Mouse (Mus musculus): ENCODE measurements around the gene Hoxb13. TPM values are rescaled to one million over a fixed set of nuclear protein-coding genes. Genes with fewer than 3 reads are reported as not detected.

Gene Hoxb13
- polyA plus RNA-seq, 1 experiment = not detected

DNA sequence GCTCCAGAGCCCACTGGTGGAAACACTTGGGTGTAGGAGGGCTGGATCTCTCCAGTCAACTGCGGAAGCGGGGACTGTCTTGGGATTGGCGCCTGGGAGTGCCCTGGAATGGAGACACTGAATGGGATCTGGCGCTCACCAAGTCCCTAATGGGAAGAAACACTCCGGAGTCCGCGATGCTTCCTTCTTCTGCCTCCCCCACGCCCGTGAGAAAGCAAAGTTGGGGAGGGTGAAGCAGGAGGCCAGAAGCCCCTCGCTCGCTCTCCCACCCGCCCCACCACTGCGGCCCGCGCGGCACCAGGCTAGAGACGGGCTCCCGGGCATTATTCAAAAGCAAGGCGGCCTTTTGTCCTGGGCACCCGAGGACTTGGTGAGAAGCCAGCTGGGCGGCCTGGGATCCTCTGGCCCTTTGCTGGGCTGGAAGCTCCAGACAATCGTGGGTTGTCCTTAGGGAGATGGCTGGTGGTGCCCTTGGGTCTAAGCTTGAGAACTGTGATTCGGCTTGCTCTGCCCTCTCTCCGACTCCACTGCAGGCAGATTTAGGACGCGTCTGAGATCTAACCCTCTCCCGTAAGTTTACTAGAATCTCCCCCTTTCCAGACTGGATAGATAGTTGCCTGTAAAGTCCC lies 16.5 kb upstream of the Hoxb13 start:
- Histone ChIP-seq H3K27me3 (replicated peaks; ENCODE audit: control insufficient read depth, insufficient read depth, low read length) (peaks cover 11% of the 10 kb centered on the region; the same call in 1 of the 2 replicates), H3K36me3 (ENCODE audit: control insufficient read depth, insufficient read depth, low read length) (no peaks in the 10 kb centered on the region), H3K4me1 (ENCODE audit: control insufficient read depth, insufficient read depth, low read length) (no peaks in the 10 kb centered on the region), H3K27ac (ENCODE audit: insufficient read depth, low read depth, low read length) (no peak overlapping the region), H3K4me3 (ENCODE audit: insufficient read depth, low read depth, low read length) (no peak overlapping the region)
- 4% methylated on average over 27 of the region's 27 CpGs for WGBS
- TF ChIP-seq POLR2A (IDR thresholded peaks at IDR 0.05; ENCODE audit: low read depth, low read length) (no peak), CTCF (conservative IDR thresholded peaks at IDR 0.05; ENCODE audit: insufficient read depth, insufficient read length, low read depth, low read length) (no peak)
- DNase-seq = peak; percentile 20

DNA sequence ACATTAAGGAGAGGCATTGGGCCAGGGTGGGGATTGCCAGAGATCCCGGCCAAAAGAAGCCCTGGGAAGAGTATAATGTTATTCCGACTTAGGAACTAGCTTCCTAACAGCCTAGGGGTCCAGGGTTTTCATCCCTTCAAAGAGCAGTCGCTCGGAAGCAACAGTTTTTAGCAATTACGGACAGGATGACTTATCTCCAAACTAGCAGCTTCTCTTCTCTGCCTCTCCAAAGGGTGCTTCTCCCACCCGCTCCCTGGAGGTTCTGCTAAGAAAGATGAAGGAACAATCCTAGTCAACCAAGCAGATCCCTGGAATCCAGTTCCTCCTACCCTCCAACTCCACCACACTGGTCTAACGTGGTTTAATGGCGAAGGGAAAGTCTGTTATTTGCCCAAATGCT lies 15.8 kb upstream of the Hoxb13 start:
- H3K27me3 ChIP-seq (replicated peaks; ENCODE audit: control insufficient read depth, insufficient read depth, low read length) = peaks cover 11% of the 10 kb centered on the region; the same call in 1 of the 2 replicates
- H3K27ac ChIP-seq (ENCODE audit: insufficient read depth, low read depth, low read length) = no peak overlapping the region
- WGBS = 7% methylated on average over 8 of the region's 8 CpGs
- TF ChIP-seq POLR2A (IDR thresholded peaks at IDR 0.05; ENCODE audit: low read depth, low read length) = no peak
- TF ChIP-seq CTCF (conservative IDR thresholded peaks at IDR 0.05; ENCODE audit: insufficient read depth, insufficient read length, low read depth, low read length) = no peak
- no peaks in the 10 kb centered on the region for H3K4me1 ChIP-seq (ENCODE audit: control insufficient read depth, insufficient read depth, low read length)
- H3K4me3 ChIP-seq (ENCODE audit: insufficient read depth, low read depth, low read length) = no peak overlapping the region
- H3K36me3 ChIP-seq (ENCODE audit: control insufficient read depth, insufficient read depth, low read length) = no peaks in the 10 kb centered on the region
- DNase-seq = no peak

DNA sequence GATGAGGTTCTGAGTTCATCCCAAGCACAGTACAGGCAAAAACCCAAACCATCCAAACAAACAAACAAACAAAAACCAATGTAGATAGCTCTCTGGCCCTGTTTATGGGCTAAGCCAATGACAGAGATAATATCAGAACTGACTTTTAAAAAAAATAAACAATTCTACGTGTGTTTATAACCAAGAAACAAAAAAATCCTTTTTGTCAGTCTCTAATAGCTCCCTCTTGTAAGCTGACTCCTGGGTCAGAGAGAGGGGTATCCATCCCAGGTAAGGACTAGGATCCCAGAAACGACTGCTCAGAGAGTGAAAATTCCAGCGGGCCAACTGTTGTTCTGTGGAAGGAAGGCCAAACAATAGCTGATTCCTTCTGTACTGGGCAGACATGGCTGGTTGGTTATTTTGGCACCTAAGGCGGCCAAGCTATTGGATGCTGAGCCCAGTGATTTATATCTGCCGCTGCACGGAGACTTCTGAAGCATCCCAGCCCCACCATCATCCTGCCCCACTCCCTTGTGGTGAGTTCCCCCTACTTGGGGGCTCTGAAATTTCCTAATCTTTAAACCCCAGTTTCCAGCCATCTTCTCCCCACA lies 15.1 kb upstream of the Hoxb13 start:
- H3K27me3 ChIP-seq (replicated peaks; ENCODE audit: control insufficient read depth, insufficient read depth, low read length) = peaks cover 10% of the 10 kb centered on the region; the same call in 1 of the 2 replicates
- no peak overlapping the region for H3K27ac ChIP-seq (ENCODE audit: insufficient read depth, low read depth, low read length)
- H3K4me3 ChIP-seq (ENCODE audit: insufficient read depth, low read depth, low read length) = no peak overlapping the region
- TF ChIP-seq POLR2A (IDR thresholded peaks at IDR 0.05; ENCODE audit: low read depth, low read length) (no peak), CTCF (conservative IDR thresholded peaks at IDR 0.05; ENCODE audit: insufficient read depth, insufficient read length, low read depth, low read length) (no peak)
- 4% methylated on average over 6 of the region's 6 CpGs for WGBS
- no peaks in the 10 kb centered on the region for H3K36me3 ChIP-seq (ENCODE audit: control insufficient read depth, insufficient read depth, low read length)
- no peaks in the 10 kb centered on the region for H3K4me1 ChIP-seq (ENCODE audit: control insufficient read depth, insufficient read depth, low read length)
- no peak for DNase-seq

DNA sequence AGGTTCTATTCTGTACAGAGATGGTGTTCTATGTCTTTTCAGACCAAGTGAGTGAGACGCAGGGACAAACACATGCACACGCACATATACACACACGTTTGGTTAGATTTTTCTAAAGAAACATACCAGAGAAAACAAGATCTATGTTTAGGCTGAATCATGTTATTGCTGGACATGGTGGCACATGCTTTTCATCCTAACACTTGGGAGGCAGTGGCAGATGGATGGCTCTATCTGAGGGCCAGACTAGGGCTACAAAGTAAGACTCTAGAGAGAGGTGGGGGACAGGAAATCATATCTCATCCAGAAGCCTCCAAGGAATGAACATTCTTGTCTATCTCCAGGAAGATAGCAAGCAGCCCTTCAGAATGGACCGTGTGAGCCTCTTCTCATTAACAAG lies 13.1 kb upstream of the Hoxb13 start:
- no peaks in the 10 kb centered on the region for H3K36me3 ChIP-seq (ENCODE audit: control insufficient read depth, insufficient read depth, low read length)

DNA sequence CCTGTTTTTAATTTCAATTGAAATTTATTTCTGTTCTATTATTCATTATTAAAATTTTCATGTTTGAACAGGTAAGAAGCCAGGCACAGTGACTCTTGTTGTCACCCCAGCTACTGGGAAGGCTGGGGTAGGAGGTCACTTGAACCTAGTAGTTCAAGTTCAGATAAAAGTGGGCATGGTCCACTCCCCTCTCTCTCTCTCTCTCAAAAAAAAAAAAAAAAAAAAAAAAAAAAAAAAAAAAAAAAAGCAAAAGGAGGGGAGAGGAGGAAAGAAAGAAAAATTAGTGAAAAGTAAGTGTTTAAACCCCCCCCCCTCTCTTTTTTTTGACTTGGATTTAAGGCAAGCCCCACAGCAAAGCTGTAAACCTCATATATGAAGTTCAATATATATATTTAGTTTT lies 9.9 kb upstream of the Hoxb13 start:
- no peak for DNase-seq
- Histone ChIP-seq H3K4me1 (ENCODE audit: control insufficient read depth, insufficient read depth, low read length) (no peaks in the 10 kb centered on the region), H3K27me3 (replicated peaks; ENCODE audit: control insufficient read depth, insufficient read depth, low read length) (peaks cover 7% of the 10 kb centered on the region; the same call in 1 of the 2 replicates), H3K4me3 (ENCODE audit: insufficient read depth, low read depth, low read length) (no peak overlapping the region), H3K27ac (ENCODE audit: insufficient read depth, low read depth, low read length) (no peak overlapping the region), H3K36me3 (ENCODE audit: control insufficient read depth, insufficient read depth, low read length) (no peaks in the 10 kb centered on the region)
- TF ChIP-seq POLR2A (IDR thresholded peaks at IDR 0.05; ENCODE audit: low read depth, low read length) (no peak), CTCF (conservative IDR thresholded peaks at IDR 0.05; ENCODE audit: insufficient read depth, insufficient read length, low read depth, low read length) (no peak)

More for the DNA sequence above, 13.1 kb upstream of the Hoxb13 start:
- H3K4me1 ChIP-seq (ENCODE audit: control insufficient read depth, insufficient read depth, low read length) = no peaks in the 10 kb centered on the region
- TF ChIP-seq POLR2A (IDR thresholded peaks at IDR 0.05; ENCODE audit: low read depth, low read length) (no peak), CTCF (conservative IDR thresholded peaks at IDR 0.05; ENCODE audit: insufficient read depth, insufficient read length, low read depth, low read length) (no peak)
- no peak for DNase-seq
- WGBS = 25% methylated on average over 4 of the region's 4 CpGs
- H3K4me3 ChIP-seq (ENCODE audit: insufficient read depth, low read depth, low read length) = no peak overlapping the region
- peaks cover 7% of the 10 kb centered on the region; the same call in 1 of the 2 replicates for H3K27me3 ChIP-seq (replicated peaks; ENCODE audit: control insufficient read depth, insufficient read depth, low read length)
- H3K27ac ChIP-seq (ENCODE audit: insufficient read depth, low read depth, low read length) = no peak overlapping the region

DNA sequence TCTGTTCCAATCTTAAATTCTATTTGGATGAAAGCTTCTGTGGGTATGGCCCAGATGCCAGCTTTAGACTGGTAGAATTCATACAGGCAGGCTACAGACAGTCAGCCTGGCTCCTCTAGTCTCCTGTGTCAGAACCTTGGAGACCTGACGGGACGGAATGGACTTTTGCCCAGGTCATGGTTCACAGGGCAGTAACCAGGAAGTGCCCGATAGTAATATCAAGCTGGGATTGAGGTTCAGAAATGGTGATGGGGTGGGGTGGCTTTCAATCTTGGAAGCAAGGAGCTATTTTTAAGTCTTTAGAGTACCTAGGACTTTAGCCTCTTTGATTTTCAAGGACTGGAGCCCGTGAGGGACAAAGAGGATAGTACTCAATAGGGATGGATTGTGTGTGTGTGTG lies 6.8 kb upstream of the Hoxb13 start:
- no peak overlapping the region for H3K4me3 ChIP-seq (ENCODE audit: insufficient read depth, low read depth, low read length)
- no peak overlapping the region for H3K27ac ChIP-seq (ENCODE audit: insufficient read depth, low read depth, low read length)
- TF ChIP-seq POLR2A (IDR thresholded peaks at IDR 0.05; ENCODE audit: low read depth, low read length) (no peak), CTCF (conservative IDR thresholded peaks at IDR 0.05; ENCODE audit: insufficient read depth, insufficient read length, low read depth, low read length) (no peak)
- WGBS = 9% methylated on average over 4 of the region's 4 CpGs
- peak; percentile 50 for DNase-seq
- H3K4me1 ChIP-seq (ENCODE audit: control insufficient read depth, insufficient read depth, low read length) = no peaks in the 10 kb centered on the region
- H3K27me3 ChIP-seq (replicated peaks; ENCODE audit: control insufficient read depth, insufficient read depth, low read length) = peaks cover 10% of the 10 kb centered on the region
- H3K36me3 ChIP-seq (ENCODE audit: control insufficient read depth, insufficient read depth, low read length) = no peaks in the 10 kb centered on the region

DNA sequence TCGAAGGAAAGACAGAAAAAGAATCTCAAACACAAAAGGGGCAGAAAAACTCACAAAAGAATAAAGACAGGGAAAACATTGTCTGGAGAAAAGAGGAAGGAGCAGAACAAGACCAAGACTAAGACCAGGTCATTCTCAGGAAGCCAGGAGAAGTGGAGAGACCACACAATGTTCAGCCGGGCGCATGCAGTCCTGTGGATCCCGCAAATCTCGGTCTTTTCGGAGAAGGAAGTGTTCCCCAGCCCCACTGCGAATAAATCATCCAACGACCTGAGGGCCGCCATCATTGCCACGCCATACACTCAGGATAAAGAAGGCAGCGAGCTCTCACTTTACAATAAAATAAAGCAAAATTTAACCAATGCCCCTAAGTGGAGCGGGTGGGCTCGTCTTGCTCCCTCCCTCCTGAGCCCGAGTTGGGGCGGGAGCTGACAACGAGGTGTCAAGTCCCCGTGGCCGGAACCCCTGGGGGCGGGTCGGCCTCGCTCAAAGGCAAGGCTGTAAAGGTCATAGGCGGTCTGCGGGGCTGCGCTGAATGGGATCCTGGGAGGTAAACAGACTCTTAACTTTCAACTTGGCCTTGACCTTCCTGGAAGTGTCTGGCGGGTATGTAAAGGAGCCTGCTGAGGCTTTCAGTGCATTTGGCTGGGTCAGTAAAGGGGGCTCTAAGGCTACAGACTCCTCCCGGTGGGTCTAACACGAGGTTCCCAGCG lies 4.2 kb upstream of the Hoxb13 start:
- no peak for TF ChIP-seq POLR2A (IDR thresholded peaks at IDR 0.05; ENCODE audit: low read depth, low read length)
- TF ChIP-seq CTCF (conservative IDR thresholded peaks at IDR 0.05; ENCODE audit: insufficient read depth, insufficient read length, low read depth, low read length) = no peak
- WGBS = 6% methylated on average over 28 of the region's 28 CpGs
- Histone ChIP-seq H3K27me3 (replicated peaks; ENCODE audit: control insufficient read depth, insufficient read depth, low read length) (peaks cover 17% of the 10 kb centered on the region), H3K4me3 (ENCODE audit: insufficient read depth, low read depth, low read length) (no peak overlapping the region), H3K4me1 (ENCODE audit: control insufficient read depth, insufficient read depth, low read length) (no peaks in the 10 kb centered on the region), H3K27ac (ENCODE audit: insufficient read depth, low read depth, low read length) (no peak overlapping the region), H3K36me3 (ENCODE audit: control insufficient read depth, insufficient read depth, low read length) (no peaks in the 10 kb centered on the region)
- no peak for DNase-seq
